Mouse (Mus musculus) bone marrow, adult 2 months (tissue): ENCODE measurements around the gene Rtkn. TPM values are rescaled to one million over a fixed set of nuclear protein-coding genes. Genes with fewer than 3 reads are reported as not detected.

Source experiments
- H3K27ac ChIP-seq: fragments of 200-500 bp; 2 replicates; pipeline ENCODE4 v1.5.1; 2012; ENCODE audit warnings: low read depth, mild to moderate bottlenecking, control low read depth, inconsistent platforms, low read length; ENCODE audit not compliant: control insufficient read depth, poor library complexity, insufficient read depth
- H3K4me1 ChIP-seq: fragments of 200-500 bp; 2 replicates; pipeline ENCODE4 v1.6.1; 2011; ENCODE audit warnings: low read length; ENCODE audit not compliant: control insufficient read depth, insufficient read depth
- H3K4me3 ChIP-seq: fragments of 200-500 bp; replicated peaks from 2 replicates; pipeline ENCODE3; 2011; ENCODE audit warnings: mild to moderate bottlenecking, low read depth, low read length, control low read depth; ENCODE audit not compliant: control insufficient read depth
- CTCF ChIP-seq: fragments of 200-500 bp; IDR thresholded peaks from 2 replicates; pipeline ENCODE4 v1.5.1; 2011; ENCODE audit warnings: low read length, control low read depth; ENCODE audit not compliant: control insufficient read depth, insufficient read depth
- POLR2A ChIP-seq: fragments of 200-500 bp; IDR thresholded peaks from 2 replicates; pipeline ENCODE4 v1.6.1; 2011; ENCODE audit warnings: low read depth, mild to moderate bottlenecking, control low read depth, low read length, borderline replicate concordance; ENCODE audit not compliant: control insufficient read depth
- WGBS: fragments of 180-500 bp; shearing (Covaris S2); methylation state at CpG from one replicate; pipeline ENCODE4 v1.1.7; 2018; 5-methylcytosine and 5-hydroxymethylcytosine counted together
- polyA plus RNA-seq: library from polyadenylated mRNA; stranded (reverse); fragments of >200 nt; gene quantifications from 2 replicates; pipeline ENCODE4 v1.2.4, GENCODE M21; 2011; ENCODE audit warnings: low replicate concordance; ENCODE audit not compliant: missing spikeins, insufficient read depth, insufficient read length

Gene Rtkn
- polyA plus RNA-seq, 1 experiment, result 1.3 TPM

GRCm38 (mm10) chr6:83137576-83137950 lies 2.3 kb downstream of the Rtkn start:
- Histone ChIP-seq H3K27ac (no peak overlapping the region), H3K4me1 (peaks cover 3% of the 10 kb centered on the region; the same call in 1 of the 2 replicates), H3K4me3 (peak overlapping the region; percentile 35)
- WGBS, result under 1% methylated on average over 12 of the region's 12 CpGs
- TF ChIP-seq POLR2A (0 out of 2 replicates have a peak, but pooled peaks have one; percentile 8), CTCF (no peak)

GRCm38 (mm10) chr6:83138056-83138455 lies 2.8 kb downstream of the Rtkn start:
- TF ChIP-seq CTCF, result no peak
- no peak for TF ChIP-seq POLR2A
- Histone ChIP-seq H3K27ac (no peak overlapping the region), H3K4me3 (no peak overlapping the region), H3K4me1 (peaks cover 3% of the 10 kb centered on the region; the same call in 1 of the 2 replicates)
- WGBS, result 4% methylated on average over 11 of the region's 11 CpGs

GRCm38 (mm10) chr6:83140044-83140443 lies 4.8 kb downstream of the Rtkn start:
- Histone ChIP-seq H3K4me3 (no peak overlapping the region), H3K27ac (no peak overlapping the region), H3K4me1 (peaks cover 2% of the 10 kb centered on the region; the same call in 1 of the 2 replicates)
- TF ChIP-seq CTCF (no peak), POLR2A (no peak)
- WGBS, result 87% methylated on average over 8 of the region's 8 CpGs

- no peak overlapping the region for H3K4me3 ChIP-seq
- 81% methylated on average over 4 of the region's 4 CpGs for WGBS
- peaks cover 2% of the 10 kb centered on the region; the same call in 1 of the 2 replicates for H3K4me1 ChIP-seq
- TF ChIP-seq POLR2A (no peak), CTCF (no peak)
- H3K27ac ChIP-seq, result no peak overlapping the region
These were observed 6.4 kb downstream of the Rtkn start for GRCm38 (mm10) chr6:83141636-83142035.

GRCm38 (mm10) chr6:83142211-83142731 lies 7.0 kb downstream of the Rtkn start:
- peaks cover 2% of the 10 kb centered on the region; the same call in 1 of the 2 replicates for H3K4me1 ChIP-seq
- H3K27ac ChIP-seq, result no peak overlapping the region
- no peak overlapping the region for H3K4me3 ChIP-seq
- 27% methylated on average over 41 of the region's 41 CpGs for WGBS
- TF ChIP-seq POLR2A (no peak), CTCF (no peak)

GRCm38 (mm10) chr6:83142886-83143285 lies 7.6 kb downstream of the Rtkn start:
- 75% methylated on average over 11 of the region's 11 CpGs for WGBS
- Histone ChIP-seq H3K4me3 (no peak overlapping the region), H3K4me1 (peaks cover under 1% of the 10 kb centered on the region; the same call in 1 of the 2 replicates), H3K27ac (no peak overlapping the region)
- TF ChIP-seq POLR2A, result no peak
- TF ChIP-seq CTCF, result no peak

GRCm38 (mm10) chr6:83145209-83145608 lies 9.9 kb downstream of the Rtkn start:
- H3K4me1 ChIP-seq, result no peaks in the 10 kb centered on the region
- 62% methylated on average over 2 of the region's 2 CpGs for WGBS

GRCm38 (mm10) chr6:83145805-83146204 lies 10.5 kb downstream of the Rtkn start:
- Histone ChIP-seq H3K4me3 (no peak overlapping the region), H3K27ac (no peak overlapping the region), H3K4me1 (no peaks in the 10 kb centered on the region)
- WGBS, result 71% methylated on average over 9 of the region's 9 CpGs
- TF ChIP-seq CTCF, result no peak
- TF ChIP-seq POLR2A, result no peak

More at GRCm38 (mm10) chr6:83145209-83145608, 9.9 kb downstream of the Rtkn start:
- no peak overlapping the region for H3K4me3 ChIP-seq
- no peak overlapping the region for H3K27ac ChIP-seq
- TF ChIP-seq CTCF (no peak), POLR2A (no peak)

GRCm38 (mm10) chr6:83147280-83147679 lies 12.0 kb downstream of the Rtkn start:
- 61% methylated on average over 7 of the region's 7 CpGs for WGBS
- no peaks in the 10 kb centered on the region for H3K4me1 ChIP-seq
- no peak for TF ChIP-seq CTCF
- no peak for TF ChIP-seq POLR2A
- H3K4me3 ChIP-seq, result no peak overlapping the region
- H3K27ac ChIP-seq, result no peak overlapping the region
